Mouse (Mus musculus) adrenal gland, postnatal 14 days (tissue): ENCODE measurements around the gene Gcnt7. TPM values are rescaled to one million over a fixed set of nuclear protein-coding genes. Genes with fewer than 3 reads are reported as not detected.

ENCODE experiments used
- DNase-seq: peaks from one replicate; pipeline ENCODE4 v3.0.0; 2021; ENCODE audit warnings: mixed read lengths
- total RNA-seq: library from RNA; stranded (reverse); gene quantifications from 2 replicates; pipeline ENCODE4 v1.2.3, GENCODE M21; 2021

Gcnt7 gene
- total RNA-seq, 1 experiment from 2014 or later = not detected

DNA sequence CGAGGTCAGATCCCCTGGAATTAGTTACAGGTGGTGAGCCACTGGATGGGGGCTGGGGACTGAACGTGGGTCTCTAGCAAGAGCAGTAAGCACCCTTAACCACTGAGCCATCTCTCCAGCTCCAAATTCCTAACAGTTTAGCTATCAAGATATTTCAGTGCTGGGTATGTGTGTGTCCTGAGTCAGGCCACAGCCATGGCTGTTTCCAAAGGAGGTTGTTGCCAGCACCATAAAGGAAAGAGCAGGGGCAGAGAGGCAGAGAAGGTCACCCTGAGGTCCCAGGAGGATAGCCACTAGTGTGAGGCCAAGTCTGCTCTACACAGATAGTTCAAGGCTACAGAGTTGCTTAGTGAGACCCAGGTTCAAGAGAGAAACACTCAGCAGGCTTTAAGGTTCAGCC lies 2.3 kb upstream of the Gcnt7 start:
- DNase-seq = peak; percentile 37

DNA sequence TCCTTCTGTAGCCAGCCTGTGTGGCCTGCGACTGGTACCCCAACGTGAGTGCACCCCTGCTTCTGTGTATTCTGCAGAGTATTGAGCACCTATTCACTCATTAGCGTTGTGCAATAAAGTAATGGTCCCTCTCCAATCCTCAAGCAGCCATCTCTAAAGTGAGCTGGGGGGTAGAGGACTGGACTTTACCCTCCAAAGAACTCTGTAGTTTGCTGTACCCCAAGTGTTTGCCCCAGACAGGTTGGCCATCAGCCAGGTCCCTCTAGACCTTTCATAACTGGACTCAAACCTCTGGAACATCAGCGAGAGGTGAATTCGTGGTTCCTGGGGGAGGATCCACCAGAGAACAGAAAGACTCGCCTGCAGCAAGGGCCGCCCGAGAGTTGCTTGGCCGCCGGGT lies 5.9 kb downstream of the Gcnt7 start:
- no peak for DNase-seq

DNA sequence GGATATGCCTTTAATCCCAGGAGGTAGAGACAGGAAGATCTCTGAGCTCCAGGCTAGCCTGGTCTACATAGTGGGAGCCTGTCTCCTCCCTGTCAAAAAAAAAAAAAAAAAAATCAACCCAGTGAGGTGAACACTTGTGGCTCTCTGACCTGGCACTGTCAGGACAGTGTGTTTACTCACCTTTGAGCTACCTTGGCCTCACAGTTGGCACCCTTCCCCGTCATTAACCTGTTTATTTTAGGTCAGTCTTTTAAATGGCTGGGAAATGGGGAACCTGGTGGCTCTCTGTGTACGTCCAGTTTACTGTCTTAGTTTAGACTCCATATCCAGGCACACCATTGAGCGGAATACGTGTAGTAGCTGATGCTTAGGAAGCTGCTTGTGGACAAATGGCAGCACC lies 6.4 kb downstream of the Gcnt7 start:
- DNase-seq = no peak

DNA sequence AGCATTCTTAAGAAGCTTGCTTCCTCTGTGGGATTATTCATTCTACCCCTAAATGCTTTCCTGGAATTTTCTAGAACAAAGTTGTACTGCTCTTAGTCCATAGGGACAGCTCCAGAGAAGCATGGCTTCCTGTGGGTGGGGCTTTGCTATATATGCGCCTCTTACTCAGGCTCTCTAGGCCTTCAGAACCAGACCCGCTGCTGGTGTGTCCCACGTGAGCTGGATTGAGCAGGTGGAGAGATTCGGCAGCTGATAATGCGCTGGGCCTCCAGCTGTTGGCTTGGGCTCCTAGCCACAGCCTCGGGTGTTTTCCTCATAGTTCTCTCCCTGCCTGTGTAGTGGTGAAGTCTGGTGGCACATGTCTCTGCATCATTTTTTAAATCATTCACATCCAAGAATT lies 7.8 kb downstream of the Gcnt7 start:
- no peak for DNase-seq

DNA sequence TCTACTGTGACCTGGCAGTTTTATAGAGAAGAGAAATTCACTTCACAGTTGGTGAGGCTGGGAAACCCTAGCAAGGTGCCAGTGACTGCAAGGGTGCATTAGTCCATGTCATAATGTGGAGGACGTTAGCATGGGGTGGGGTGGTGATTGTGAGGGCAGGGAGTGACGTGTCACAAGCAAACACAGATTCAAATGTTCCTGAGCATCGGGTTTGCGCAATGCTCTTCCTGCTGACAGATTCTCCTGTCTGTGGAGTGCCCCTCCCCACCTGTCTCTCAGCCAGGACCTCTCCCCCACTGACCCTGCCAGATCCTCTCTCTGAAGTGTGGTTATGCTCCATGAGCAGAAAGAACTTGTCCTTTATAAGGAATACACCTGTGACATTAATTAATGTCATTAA lies 10.1 kb downstream of the Gcnt7 start:
- no peak for DNase-seq

DNA sequence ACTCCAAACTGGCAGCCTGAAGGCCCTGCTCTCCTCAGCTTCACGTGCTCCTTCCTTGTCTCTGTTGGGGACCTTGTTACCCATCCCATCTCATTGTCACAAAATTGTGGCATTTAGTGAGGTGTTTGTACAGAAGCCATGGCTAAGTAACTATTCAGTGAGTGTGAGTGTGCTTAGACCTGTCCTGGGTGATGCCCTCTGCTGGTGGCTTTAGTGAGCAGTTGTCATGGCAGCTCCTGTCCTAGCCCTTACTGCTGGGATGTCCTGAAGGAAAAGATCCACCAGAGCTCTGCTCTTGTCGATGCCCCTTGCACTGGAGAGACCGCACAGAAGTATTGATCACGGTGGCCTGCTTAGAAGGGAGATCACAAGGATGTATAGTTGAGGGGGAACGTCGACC lies 11.1 kb downstream of the Gcnt7 start:
- peak; percentile 40 for DNase-seq

DNA sequence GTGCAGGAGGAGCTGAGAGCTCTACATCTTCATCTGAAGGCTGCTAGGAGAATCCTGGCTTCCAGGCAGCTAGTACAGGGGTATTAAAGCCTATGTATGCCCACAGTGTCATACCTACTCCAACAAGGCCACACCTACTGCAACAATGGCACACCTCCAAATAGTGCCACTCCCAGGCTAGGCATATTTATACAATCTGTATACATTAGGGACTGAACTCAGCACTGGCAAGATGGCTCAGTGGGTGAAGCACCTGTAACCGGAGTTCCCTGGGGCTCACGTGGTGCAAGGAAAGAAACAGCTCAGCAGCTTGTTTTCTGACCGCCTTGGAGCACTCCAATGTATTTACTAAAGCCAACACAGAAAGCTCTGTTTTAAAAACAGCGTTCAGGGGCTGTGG lies 12.8 kb downstream of the Gcnt7 start:
- no peak for DNase-seq

DNA sequence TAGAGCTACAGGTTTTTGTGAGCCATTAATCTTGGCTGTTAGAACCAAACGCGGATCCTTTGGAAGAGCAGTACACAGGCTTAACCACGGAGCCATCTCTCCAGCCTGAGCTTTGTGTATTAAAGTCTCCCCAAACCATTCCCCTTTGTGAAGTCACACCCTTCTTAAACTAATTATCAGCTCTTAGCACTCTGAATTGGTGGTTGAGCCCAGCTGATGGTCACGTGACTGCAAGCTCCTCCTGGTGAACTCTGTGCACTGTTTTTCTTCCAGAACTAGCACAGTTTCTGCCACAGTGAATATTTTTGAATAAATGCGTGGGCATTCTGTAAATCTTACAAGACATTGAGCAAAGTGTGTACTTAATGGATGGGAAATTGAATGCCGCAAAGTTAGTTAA lies 17.2 kb downstream of the Gcnt7 start:
- DNase-seq = peak; percentile 33

DNA sequence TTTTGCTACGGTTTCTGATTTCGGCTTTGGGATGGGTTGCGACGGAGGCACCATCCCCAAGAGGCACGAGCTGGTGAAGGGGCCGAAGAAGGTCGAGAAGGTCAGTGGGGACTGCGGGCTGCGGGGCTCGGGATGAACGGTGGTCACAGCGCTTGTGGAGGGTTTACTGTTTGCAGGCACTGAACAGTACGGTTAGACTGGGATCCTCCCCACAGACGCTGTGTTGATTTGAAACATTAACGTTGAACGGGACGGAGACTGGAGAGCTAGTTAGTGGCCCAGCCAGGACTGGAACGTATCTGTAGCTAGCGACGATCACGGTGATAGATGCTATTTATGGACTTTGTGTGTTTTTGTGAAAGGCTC lies 17.8 kb downstream of the Gcnt7 start:
- no peak for DNase-seq

DNA sequence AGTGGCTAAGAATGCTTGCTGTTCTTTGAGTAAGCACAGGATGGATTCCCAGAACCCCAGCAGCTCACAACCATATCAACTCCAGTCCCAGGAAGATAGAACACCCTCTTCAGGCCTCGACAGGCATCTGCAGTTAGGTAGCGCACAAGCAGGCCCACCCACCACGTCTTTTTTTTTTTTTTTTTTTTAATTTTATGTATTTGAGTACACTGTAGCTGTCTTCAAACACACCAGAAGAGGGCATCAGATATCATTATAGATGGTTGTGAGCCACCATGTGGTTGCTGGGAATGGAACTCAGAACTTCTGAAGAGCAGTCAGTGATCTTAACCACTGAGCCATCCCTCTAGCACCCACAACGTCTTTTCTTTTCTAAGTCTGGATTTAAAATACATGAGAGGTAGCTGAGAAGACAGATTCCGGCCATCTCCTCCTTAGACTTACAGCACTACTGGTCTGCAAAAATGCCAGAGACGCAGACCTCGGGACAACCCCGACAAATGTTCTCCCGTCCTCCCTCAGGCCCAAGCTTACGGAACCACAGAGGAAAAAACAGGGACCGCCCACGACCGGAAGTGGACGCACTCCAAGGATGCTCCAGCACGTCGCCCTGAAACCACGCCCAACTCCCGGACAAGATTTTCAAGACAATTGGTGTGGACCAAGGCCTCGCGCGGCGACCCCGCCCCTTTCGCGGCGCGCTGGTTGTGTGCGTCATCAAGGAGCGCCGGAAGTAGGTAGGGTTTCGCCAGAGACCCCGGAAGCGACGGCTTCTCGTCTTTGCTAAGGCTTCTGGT lies 18.4 kb downstream of the Gcnt7 start, which contains the start of gene Rtf2:
Gene Rtf2, plus strand, starts transcription at position 714 of the 797 bp plus-strand sequence.
- peak; percentile 99 for DNase-seq

DNA sequence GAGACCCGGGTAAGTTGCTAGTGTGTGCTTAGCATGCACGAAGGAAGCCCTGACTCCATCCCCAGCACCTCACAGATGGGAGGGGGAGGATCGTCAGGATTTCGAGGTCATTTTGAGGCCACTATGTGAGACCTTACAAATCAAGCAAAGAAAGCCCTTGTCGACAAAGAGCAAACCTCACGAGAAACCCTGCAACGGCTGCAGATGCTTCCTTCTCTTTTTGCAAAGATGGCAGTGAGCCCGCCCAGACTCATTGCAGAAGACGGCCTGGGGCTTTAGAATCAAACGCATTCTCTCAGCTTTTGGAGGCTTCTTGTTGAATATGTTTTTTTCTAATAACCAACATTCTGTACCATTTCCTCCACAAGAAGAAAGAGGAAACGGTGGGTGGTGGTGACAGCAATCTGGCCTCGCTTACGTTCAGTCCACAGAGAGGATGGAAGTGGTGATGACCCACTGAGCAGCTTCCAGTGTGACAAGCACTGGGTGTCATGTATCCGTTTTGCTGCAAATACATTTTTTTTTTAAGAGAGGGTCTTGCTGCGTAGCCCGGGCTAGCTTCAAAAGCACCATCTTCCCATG lies 20.9 kb downstream of the Gcnt7 start:
- no peak for DNase-seq

DNA sequence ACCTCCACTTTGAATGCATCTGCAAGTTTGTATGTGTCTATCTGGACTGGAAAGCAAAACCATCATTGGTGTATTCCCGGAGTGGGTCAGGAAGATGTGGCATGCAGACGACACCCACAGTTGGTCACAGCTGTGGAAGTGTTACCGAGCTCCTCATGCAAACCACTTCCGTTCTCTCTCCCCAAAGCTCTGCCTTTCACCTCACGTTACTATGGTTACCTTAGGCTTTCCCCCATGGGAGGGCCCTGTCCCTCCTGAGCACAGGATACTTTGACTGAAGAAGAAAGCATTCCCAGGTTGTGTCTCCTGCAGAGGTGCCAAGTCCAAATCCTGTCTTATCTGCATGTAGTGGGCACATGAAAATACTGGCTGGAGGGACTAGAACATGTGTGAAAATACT lies 24.6 kb downstream of the Gcnt7 start:
- DNase-seq = no peak

DNA sequence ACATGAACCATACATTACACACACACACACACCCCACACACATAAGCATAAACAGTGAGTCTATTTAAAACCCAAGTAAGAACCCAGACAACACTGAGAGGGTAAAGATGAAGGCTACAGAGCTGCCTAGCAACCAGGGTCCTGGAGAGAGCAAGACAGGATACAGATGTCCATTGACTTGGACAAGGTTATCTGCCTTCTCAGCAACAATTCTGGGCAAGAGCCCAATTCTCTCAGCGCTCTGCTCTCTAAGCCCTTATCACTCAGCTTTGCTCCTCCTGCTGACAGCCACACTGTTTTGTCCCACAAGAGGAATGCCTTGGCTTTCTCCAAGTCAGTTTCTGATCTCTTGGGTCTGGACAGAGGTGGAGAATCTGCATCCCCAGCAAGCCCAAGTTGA lies 27.8 kb downstream of the Gcnt7 start:
- DNase-seq = peak; percentile 65

DNA sequence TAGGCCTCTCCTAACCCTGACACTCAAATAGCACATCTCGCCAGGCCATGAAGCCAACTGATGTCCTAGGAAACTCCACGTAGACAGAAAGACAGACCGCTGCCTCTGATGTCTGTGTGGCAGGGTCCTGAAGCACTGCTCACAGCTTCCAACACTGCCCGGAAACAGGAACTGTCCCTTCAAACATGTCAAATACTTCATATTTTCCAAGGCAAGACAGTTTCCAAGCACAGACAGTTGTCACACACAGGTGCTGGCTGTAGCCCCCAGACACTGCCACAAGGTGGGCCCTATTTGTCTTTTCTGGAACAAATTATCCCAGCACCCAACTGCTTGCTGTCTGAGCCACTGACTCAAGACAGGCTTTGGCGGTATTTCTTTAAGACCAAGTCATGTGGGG lies 40.2 kb downstream of the Gcnt7 start:
- no peak for DNase-seq

DNA sequence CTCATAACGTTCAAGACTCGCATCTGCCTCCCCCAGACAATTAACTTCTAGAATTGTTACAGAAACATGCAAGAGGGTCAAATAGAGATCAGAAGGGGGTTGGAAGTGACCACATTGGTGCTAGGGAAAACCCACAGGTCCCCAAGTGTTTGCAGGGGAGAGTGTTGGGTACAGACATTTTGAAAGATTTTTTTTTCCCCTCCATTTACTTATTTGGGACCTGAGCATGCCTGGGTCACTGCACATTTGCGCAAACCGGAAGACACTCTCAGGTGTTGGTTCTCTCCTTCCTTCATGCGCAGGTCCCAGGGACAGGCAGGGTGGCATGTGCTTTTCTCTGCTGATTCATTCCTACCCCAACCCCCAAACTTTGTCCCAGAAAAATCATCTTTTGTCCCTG lies 41.5 kb downstream of the Gcnt7 start:
- DNase-seq = no peak

DNA sequence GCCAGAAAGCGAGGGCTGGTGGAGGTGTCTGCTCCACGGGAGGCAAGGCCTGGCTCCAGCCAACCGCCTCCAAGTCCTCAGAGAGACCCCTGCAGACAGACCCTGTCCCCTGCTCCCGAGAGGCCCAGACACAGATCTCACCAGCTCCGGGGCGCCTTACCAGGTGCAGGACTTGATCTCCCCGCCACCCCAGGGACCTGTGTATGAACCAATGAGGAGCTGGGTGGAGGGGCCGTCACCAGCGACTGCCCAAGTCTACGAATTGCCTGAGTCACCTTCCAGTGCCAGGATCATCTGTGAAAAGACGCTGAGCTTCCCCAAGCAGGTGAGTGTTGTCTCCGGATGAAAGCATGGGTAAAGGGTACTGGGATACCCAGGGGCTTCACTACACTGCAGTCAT lies 42.2 kb downstream of the Gcnt7 start:
- no peak for DNase-seq

DNA sequence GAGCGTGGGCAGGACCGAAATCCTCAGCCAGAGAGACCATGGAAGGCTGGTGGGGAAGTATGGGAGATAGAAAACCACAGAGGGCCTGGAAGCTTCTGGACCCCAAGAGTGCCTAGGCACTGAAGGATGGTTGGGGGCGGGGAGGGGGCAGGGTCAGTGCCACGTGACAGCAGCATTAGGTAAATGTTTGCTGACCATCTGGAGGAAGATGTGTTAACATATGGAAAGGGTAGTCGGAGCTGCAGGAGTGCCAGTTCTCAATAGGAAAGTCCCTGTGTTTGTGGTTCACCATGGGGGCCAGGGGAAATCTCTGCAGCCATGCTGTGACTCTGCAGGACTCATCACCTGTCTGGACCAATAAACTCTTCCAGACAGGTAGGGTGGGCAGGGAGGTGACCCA lies 44.5 kb downstream of the Gcnt7 start:
- no peak for DNase-seq

DNA sequence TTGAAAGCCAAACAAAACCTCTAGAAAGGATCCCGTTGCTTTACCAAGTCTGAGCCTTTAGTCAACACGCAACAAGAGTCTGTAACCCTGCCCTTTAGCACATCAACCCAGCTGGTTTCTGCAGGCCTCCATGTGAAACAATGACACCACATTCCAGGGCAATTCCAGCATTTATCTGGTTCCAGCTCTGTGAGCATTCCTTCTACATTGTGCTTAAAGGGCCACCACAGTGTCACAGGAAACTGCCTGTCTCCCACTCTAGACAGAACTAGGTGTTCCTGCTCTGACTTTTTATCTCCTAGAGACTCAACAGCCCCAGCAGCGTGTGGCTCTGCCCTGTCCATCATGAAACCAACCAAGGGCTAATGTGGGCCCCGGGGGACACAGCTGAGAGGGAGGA lies 45.1 kb downstream of the Gcnt7 start:
- no peak for DNase-seq

DNA sequence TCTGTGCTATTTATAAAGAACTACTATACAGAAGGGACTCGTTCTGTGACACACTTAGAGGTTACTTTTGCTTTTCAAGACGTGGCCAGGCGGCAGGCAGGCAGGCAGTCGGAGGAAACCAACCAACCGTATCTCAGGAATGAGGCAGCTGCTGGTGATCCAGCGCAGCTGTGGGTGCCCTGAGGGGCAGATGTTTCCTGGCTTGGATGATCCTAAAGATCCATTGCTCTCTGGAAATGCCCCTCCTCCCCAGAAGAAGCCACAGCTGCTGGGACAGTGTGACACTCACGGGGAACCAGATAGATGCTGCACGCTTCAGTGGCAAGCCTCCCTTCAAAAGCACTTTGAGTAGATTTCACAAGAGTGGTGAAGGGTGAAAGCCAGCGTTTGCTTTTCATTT lies 45.9 kb downstream of the Gcnt7 start:
- DNase-seq = no peak

DNA sequence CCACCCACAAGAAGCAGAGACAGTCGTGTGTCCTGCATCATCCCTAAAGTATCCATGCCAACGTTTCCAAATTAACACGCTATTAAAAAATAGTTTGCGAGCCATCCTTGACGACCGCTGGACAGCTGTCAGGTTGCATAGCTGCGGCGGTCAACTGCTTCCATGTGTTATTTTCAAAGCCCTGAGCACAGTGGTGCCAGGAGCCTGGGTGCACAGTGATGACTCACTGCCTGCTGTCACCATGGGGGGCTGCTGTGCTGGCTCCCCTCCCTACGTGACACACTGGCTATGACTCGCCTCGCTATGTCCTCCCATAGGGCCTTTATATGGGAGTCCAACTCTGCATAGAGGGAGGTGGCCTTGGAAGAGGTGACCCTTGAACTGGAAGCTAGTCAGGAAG lies 47.3 kb downstream of the Gcnt7 start:
- peak; percentile 8 for DNase-seq

DNA sequence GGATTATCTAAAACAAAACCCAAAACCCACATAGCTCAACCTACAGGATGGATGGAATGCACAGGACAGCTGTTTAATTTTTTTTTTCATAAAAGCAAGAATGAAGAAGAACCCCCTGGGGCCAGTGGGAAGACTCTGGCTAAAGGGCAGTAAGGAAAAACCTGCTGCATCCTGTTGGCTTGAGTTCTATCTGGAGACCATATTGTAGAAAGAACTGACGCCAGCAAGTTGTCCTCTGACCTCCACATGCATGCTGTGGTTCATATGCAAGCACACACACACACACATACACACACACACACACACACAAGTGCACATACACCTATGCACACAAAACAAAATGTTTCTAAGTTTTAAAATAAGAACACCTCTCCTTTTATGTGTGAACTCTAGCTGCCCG lies 47.7 kb downstream of the Gcnt7 start:
- no peak for DNase-seq

DNA sequence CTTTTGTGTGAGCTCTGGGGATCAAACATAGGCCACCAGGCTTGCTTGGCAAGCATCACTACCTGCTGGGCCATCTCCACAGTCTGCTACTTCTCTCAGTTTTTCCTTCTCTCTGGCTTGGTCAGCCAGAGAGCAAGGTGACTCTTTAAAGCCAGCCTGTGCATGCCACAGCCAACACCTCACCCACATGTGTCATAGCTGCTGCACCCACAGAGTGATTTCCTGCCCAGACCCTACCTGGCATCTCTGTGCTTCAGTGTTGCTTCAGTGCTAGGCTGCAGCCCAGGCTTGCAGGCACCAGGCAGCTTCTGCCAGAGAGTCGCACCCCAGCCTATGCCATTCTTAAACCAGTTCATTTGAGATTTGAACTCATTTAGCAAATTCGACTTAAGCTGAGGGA lies 50.9 kb downstream of the Gcnt7 start:
- no peak for DNase-seq

DNA sequence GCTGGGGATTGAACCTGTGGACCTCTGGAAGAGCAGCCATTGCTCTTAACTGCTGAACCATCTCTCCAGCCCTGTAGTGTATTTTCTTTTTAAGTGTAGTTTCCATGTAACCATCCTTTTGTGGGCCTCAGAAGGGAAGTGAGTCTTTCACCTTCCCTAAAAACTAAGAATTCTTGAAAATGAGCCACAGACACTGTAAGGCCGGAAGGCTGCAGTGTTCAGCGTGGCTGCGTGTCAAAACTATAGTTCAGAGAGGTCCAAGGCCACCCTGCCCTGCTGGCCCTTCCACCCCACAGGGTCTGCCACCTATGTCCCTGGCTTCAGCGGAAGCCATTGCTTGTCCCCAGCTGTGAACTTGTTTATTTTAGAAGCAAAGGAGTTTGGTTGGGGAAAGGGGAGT lies 52.2 kb downstream of the Gcnt7 start:
- no peak for DNase-seq

DNA sequence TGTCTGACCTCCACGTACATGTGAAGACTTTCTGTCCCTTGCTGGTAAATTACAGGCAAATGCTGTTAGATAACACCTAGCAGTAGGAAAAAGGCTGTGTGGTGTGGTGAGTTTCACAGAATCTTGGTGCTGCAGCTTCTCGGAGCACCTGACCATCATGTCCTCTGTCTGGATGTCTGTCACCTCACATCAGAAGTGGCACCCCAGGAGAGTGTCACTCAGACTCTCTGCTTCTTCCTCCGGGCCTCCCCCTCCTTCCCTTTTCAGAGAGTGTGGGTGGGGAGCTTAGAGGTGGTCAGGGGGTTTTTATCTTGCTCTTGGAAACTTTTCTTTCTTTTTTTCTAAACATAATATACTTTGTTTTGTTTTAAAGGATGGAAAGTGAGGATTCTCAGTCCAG lies 53.4 kb downstream of the Gcnt7 start:
- DNase-seq = no peak
